Mouse (Mus musculus): Measurements from ENCODE around the gene Ccdc137.

DNA sequence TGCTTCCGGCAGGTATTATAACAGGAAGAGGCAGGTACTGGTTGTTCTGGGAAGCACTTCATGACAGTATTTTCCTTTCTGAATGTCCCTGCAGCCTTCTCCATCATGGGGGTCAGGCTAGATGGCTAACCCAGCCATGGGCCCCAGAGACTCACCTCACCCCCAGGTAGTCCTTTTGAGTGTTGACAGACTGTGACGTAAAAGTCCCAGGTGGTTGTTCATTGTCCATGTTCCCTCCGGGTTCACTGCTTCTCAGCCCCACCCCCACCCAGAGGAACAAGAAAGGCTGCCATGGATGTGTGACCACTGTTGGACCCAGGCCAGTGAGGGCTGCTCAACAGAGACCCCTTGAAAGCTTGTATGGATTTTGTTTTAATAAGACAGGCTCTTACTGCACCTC is 35.4 kb downstream of the Ccdc137 start:
- TF ChIP-seq CTCF (IDR thresholded peaks at IDR 0.05; ENCODE audit: low read depth, low read length) = no peak
- TF ChIP-seq POLR2A (IDR thresholded peaks at IDR 0.05; ENCODE audit: extremely low read depth, insufficient read depth, low read length) = no peak
